Mouse (Mus musculus): Measurements from ENCODE around the gene Atl1. TPM values are rescaled to one million over a fixed set of nuclear protein-coding genes. Genes with fewer than 3 reads are reported as not detected.

The Atl1 gene
- polyA plus RNA-seq, 1 experiment from 2014 or later: 7.5 TPM

DNA sequence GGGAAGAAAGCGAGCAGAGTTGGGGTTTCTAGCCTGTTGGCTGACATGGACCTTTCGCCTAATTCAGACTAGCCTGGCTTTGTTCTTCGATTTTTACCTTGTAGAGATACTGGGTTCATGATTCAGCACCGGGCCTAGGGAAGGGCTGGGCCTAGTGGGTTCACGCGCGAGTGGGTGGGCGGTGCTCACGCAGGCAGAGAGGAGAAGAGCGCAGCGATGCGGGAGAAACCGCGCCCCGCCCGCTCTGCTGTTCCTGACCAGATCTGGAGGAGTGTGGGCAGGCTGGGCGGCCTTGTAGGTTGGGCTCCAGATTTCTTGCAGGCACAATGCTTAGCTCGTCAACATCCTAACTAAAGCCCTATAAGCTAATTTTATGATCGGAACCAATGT lies 16.1 kb downstream of the Atl1 start:
- H3K4me3 ChIP-seq: peak overlapping the region; percentile 50
- H3K27ac ChIP-seq (replicated peaks): no peak overlapping the region
- H3K9ac ChIP-seq: peak overlapping the region; percentile 69
- H3K27me3 ChIP-seq (replicated peaks): 0 out of 2 replicates have a peak, but pooled peaks cover 4% of the 10 kb centered on the region
- H3K9me3 ChIP-seq: no peaks in the 10 kb centered on the region
- ATAC-seq (ENCODE audit: extremely low read depth, insufficient number of reproducible peaks, low FRiP score, low TSS enrichment): no peak
- WGBS: 34% methylated on average over 19 of the region's 19 CpGs
- H3K4me1 ChIP-seq: peaks cover 17% of the 10 kb centered on the region
- H3K4me2 ChIP-seq: peak overlapping the region; percentile 78
- H3K36me3 ChIP-seq: no peaks in the 10 kb centered on the region

DNA sequence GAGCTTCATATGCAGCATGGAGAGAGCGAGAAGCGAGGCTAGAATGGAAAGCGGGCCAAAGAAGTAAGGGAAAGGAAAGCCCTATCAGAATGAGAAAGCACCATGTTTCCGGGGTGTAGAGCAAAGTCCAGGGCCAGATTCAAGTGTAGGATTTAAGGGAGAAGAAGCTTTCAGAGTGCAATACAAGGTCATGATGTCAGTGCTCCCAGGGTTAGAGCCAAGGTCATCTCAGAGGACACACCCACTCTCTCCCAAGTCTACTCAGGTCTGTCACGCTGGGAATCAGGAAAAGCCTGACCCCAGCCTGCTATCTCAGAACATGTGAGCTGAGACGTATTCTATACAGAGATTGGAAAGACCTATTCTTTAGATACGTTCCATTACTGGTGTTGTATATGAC lies 19.5 kb downstream of the Atl1 start:
- Histone ChIP-seq H3K27me3 (replicated peaks) (0 out of 2 replicates have a peak, but pooled peaks cover 4% of the 10 kb centered on the region), H3K4me2 (no peak overlapping the region), H3K27ac (replicated peaks) (no peak overlapping the region), H3K36me3 (no peaks in the 10 kb centered on the region), H3K9ac (no peak overlapping the region), H3K4me3 (no peak overlapping the region), H3K9me3 (no peaks in the 10 kb centered on the region), H3K4me1 (peaks cover 17% of the 10 kb centered on the region)
- WGBS: 75% methylated on average over 7 of the region's 7 CpGs
- ATAC-seq (ENCODE audit: extremely low read depth, insufficient number of reproducible peaks, low FRiP score, low TSS enrichment): no peak

DNA sequence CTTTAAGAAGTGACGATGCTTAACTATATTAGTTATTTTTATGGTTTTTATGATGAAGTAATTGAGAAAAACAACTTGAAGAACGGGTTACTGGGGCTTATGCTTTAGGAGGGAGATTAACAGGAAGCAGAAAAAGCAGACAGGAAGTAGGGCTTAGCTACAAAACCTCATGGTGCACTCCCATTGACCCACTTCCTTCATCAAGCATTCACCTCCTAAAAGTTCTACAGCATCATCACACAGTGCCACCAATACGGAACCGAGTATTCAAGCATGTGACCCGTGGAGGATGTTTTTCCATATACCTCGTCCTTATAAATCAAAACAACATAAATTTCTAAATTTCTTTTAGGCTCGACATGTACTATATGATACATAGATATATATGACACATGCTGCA lies 20.3 kb downstream of the Atl1 start:
- H3K4me2 ChIP-seq: no peak overlapping the region
- WGBS: 83% methylated on average over 7 of the region's 7 CpGs
- no peaks in the 10 kb centered on the region for H3K9me3 ChIP-seq
- H3K36me3 ChIP-seq: no peaks in the 10 kb centered on the region
- no peak overlapping the region for H3K9ac ChIP-seq
- 0 out of 2 replicates have a peak, but pooled peaks cover 4% of the 10 kb centered on the region for H3K27me3 ChIP-seq (replicated peaks)
- no peak for ATAC-seq (ENCODE audit: extremely low read depth, insufficient number of reproducible peaks, low FRiP score, low TSS enrichment)
- H3K4me3 ChIP-seq: no peak overlapping the region
- H3K4me1 ChIP-seq: peaks cover 9% of the 10 kb centered on the region
- H3K27ac ChIP-seq (replicated peaks): no peak overlapping the region

GRCm38 (mm10) chr12:69917870-69918269 lies 25.5 kb downstream of the Atl1 start:
- Histone ChIP-seq H3K36me3 (no peaks in the 10 kb centered on the region), H3K27me3 (replicated peaks) (no peaks in the 10 kb centered on the region), H3K4me2 (no peak overlapping the region), H3K4me3 (no peak overlapping the region), H3K4me1 (no peaks in the 10 kb centered on the region), H3K9me3 (no peaks in the 10 kb centered on the region), H3K9ac (no peak overlapping the region), H3K27ac (replicated peaks) (no peak overlapping the region)
- ATAC-seq (ENCODE audit: extremely low read depth, insufficient number of reproducible peaks, low FRiP score, low TSS enrichment): no peak
- 73% methylated on average over 2 of the region's 2 CpGs for WGBS

DNA sequence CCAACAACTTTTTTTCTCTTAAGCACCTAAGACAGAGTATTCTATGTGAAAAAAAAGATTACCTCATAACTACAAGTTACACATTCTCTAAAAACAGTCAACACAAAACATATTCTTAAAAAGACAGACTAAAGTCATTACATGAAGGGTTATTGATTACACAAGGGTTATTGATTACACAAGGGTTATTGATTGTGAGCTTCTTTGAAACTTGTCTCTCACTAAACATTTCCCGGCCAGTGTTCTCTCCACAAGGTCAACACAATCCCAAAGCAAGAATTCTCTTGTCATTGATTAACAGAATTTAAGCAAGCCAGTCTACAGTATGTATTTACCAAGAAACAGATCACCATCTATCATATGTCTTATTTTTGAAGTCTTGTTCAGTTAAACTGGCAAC lies 29.7 kb downstream of the Atl1 start:
- no peak overlapping the region for H3K4me3 ChIP-seq
- ATAC-seq (ENCODE audit: extremely low read depth, insufficient number of reproducible peaks, low FRiP score, low TSS enrichment): no peak
- no peak overlapping the region for H3K4me2 ChIP-seq
- no peak overlapping the region for H3K27ac ChIP-seq (replicated peaks)
- 72% methylated on average over 1 of the region's 1 CpGs for WGBS
- H3K9me3 ChIP-seq: no peaks in the 10 kb centered on the region
- H3K9ac ChIP-seq: no peak overlapping the region
- no peaks in the 10 kb centered on the region for H3K4me1 ChIP-seq
- no peaks in the 10 kb centered on the region for H3K27me3 ChIP-seq (replicated peaks)
- no peaks in the 10 kb centered on the region for H3K36me3 ChIP-seq

- H3K36me3 ChIP-seq: no peaks in the 10 kb centered on the region
- no peaks in the 10 kb centered on the region for H3K4me1 ChIP-seq
- H3K4me3 ChIP-seq: no peak overlapping the region
- H3K27me3 ChIP-seq (replicated peaks): no peaks in the 10 kb centered on the region
- no peaks in the 10 kb centered on the region for H3K9me3 ChIP-seq
- 71% methylated on average over 3 of the region's 3 CpGs for WGBS
- H3K9ac ChIP-seq: no peak overlapping the region
- no peak for ATAC-seq (ENCODE audit: extremely low read depth, insufficient number of reproducible peaks, low FRiP score, low TSS enrichment)
- no peak overlapping the region for H3K4me2 ChIP-seq
- H3K27ac ChIP-seq (replicated peaks): no peak overlapping the region
These were observed 30.7 kb downstream of the Atl1 start for GRCm38 (mm10) chr12:69923128-69923527.

DNA sequence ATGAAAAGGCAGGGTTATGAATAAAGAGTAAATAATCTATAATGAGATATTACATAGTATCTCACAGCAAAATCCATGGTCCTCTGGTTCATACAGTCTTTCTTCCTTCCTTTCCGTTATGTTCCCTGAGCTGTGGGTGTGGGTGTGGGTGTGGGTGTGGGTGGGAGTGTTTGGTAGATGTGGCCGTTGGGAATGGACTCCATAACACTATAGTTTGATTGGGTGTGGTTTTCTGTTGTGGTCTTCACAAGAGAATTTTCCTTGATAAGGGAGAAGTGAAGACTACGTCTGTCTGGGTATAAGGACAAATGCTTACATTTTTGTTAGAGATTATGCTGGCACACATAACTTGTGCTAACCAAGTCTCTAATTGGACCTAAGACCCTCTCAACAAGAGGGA lies 31.2 kb downstream of the Atl1 start:
- Histone ChIP-seq H3K4me3 (no peak overlapping the region), H3K9me3 (no peaks in the 10 kb centered on the region), H3K27ac (replicated peaks) (no peak overlapping the region), H3K27me3 (replicated peaks) (no peaks in the 10 kb centered on the region), H3K4me2 (no peak overlapping the region), H3K36me3 (no peaks in the 10 kb centered on the region), H3K9ac (no peak overlapping the region), H3K4me1 (no peaks in the 10 kb centered on the region)
- ATAC-seq (ENCODE audit: extremely low read depth, insufficient number of reproducible peaks, low FRiP score, low TSS enrichment): no peak
- 49% methylated on average over 3 of the region's 3 CpGs for WGBS

- Histone ChIP-seq H3K4me1 (no peaks in the 10 kb centered on the region), H3K27me3 (replicated peaks) (no peaks in the 10 kb centered on the region), H3K9me3 (no peaks in the 10 kb centered on the region), H3K36me3 (0 out of 2 replicates have a peak, but pooled peaks cover under 1% of the 10 kb centered on the region), H3K27ac (replicated peaks) (no peak overlapping the region), H3K4me2 (no peak overlapping the region), H3K4me3 (no peak overlapping the region), H3K9ac (no peak overlapping the region)
- WGBS: 14% methylated on average over 5 of the region's 5 CpGs
- no peak for ATAC-seq (ENCODE audit: extremely low read depth, insufficient number of reproducible peaks, low FRiP score, low TSS enrichment)
These were observed 31.6 kb downstream of the Atl1 start for GRCm38 (mm10) chr12:69924012-69924411.

- Histone ChIP-seq H3K36me3 (0 out of 2 replicates have a peak, but pooled peaks cover 3% of the 10 kb centered on the region), H3K4me3 (no peak overlapping the region), H3K9me3 (no peaks in the 10 kb centered on the region), H3K27me3 (replicated peaks) (no peaks in the 10 kb centered on the region), H3K9ac (no peak overlapping the region), H3K4me2 (no peak overlapping the region), H3K27ac (replicated peaks) (no peak overlapping the region), H3K4me1 (no peaks in the 10 kb centered on the region)
- WGBS: 35% methylated on average over 7 of the region's 7 CpGs
- no peak for ATAC-seq (ENCODE audit: extremely low read depth, insufficient number of reproducible peaks, low FRiP score, low TSS enrichment)
These were observed 34.3 kb downstream of the Atl1 start for GRCm38 (mm10) chr12:69926716-69927115.

- Histone ChIP-seq H3K9ac (no peak overlapping the region), H3K4me2 (no peak overlapping the region), H3K9me3 (0 out of 2 replicates have a peak, but pooled peaks cover 3% of the 10 kb centered on the region), H3K36me3 (peaks cover 4% of the 10 kb centered on the region), H3K4me1 (peaks cover 8% of the 10 kb centered on the region; the same call in 1 of the 2 replicates), H3K27ac (replicated peaks) (no peak overlapping the region), H3K27me3 (replicated peaks) (no peaks in the 10 kb centered on the region), H3K4me3 (no peak overlapping the region)
- WGBS: 79% methylated on average over 5 of the region's 5 CpGs
- no peak for ATAC-seq (ENCODE audit: extremely low read depth, insufficient number of reproducible peaks, low FRiP score, low TSS enrichment)
These were observed 45.3 kb downstream of the Atl1 start for GRCm38 (mm10) chr12:69937731-69938130.

GRCm38 (mm10) chr12:69939291-69939690 lies 46.9 kb downstream of the Atl1 start:
- ATAC-seq (ENCODE audit: extremely low read depth, insufficient number of reproducible peaks, low FRiP score, low TSS enrichment): no peak
- H3K27me3 ChIP-seq (replicated peaks): no peaks in the 10 kb centered on the region
- WGBS: 43% methylated on average over 2 of the region's 2 CpGs
- H3K9me3 ChIP-seq: 0 out of 2 replicates have a peak, but pooled peaks cover 3% of the 10 kb centered on the region
- no peak overlapping the region for H3K4me3 ChIP-seq
- peaks cover 8% of the 10 kb centered on the region; the same call in 1 of the 2 replicates for H3K4me1 ChIP-seq
- no peak overlapping the region for H3K27ac ChIP-seq (replicated peaks)
- H3K4me2 ChIP-seq: no peak overlapping the region
- H3K9ac ChIP-seq: no peak overlapping the region
- peaks cover 4% of the 10 kb centered on the region for H3K36me3 ChIP-seq

DNA sequence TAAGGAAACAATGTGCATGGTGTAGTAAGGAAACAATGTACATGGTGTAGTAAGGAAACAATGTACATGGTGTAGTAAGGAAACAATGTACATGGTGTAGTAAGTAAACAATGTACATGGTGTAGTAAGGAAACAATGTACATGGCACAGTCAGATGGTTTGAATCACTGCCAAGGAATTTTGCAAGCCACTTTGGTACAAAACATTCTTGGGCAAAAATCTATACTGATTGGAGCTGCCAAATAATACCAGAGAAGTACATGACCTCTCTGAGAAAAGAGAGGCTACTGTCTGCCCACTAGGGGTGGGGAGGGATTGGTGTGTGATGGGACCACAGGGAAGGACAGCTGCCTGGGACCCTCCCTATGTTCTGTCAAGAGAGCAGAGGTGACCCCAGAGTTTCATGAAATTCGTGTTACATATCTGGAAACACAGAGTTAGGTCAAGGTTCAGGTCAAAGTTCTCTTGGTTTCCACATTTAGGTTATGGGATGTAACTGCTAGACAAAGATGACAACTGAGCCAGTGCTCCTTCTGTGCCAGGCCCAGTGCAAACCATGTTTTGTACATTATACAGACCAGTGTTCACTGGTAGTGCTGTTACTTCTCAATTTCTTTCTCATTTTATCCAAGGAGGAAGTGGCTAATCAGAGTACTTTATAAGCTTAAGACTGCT lies 49.4 kb downstream of the Atl1 start:
- Histone ChIP-seq H3K36me3 (peaks cover 4% of the 10 kb centered on the region), H3K9me3 (0 out of 2 replicates have a peak, but pooled peaks cover 3% of the 10 kb centered on the region), H3K27ac (replicated peaks) (no peak overlapping the region), H3K4me2 (no peak overlapping the region), H3K4me3 (no peak overlapping the region), H3K9ac (no peak overlapping the region), H3K27me3 (replicated peaks) (no peaks in the 10 kb centered on the region), H3K4me1 (peaks cover 9% of the 10 kb centered on the region; the same call in 1 of the 2 replicates)
- WGBS: 52% methylated on average over 1 of the region's 1 CpGs
- no peak for ATAC-seq (ENCODE audit: extremely low read depth, insufficient number of reproducible peaks, low FRiP score, low TSS enrichment)
